Mouse (Mus musculus) urinary bladder, adult 2 months (tissue): ENCODE measurements around the gene Sytl3. TPM values are rescaled to one million over a fixed set of nuclear protein-coding genes. Genes with fewer than 3 reads are reported as not detected.

Experiments used
- DNase-seq: peaks from one replicate; pipeline ENCODE4 v3.0.0; 2022; ENCODE audit warnings: low spot score
- polyA plus RNA-seq: library from polyadenylated mRNA; depleted of rRNA; stranded (reverse); fragments of >200 nt; gene quantifications from 2 replicates; pipeline ENCODE4 v1.2.3, GENCODE M21; 2012; rRNA removed

Gene Sytl3
- polyA plus RNA-seq, 1 experiment: 4.9 TPM

DNA sequence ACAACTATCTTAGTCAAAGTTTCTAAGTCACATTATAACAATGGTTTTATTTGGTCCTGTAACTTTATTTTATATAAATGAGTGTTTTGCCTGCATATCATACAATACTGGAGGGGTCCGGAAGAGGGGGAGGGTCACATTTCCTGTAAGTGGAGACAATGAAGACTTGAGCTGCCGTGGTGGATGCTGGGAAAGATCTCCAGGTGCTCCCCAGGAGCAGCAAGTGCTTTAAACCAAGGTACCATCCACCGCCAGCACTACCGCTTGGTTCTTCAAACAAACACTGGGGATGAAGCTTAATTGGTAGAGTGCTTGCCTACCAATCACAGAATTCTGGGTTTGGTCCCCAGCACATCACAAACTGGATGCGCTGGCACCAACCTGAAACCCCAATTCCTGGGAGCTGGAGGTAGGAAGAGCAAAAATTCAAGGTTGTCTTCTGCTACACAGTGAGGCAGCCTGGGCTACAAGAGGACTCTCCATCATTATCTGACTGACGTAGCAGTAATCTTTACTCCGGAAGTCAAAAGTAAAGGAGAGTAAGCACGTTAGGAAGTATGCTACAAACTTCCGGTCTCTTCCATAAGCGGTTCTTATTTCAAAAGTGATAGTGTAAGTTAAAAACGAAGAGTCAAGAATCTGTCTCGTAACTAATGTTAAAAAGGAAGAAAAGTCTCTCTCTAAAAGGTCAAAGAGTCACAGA lies 118.9 kb downstream of the Sytl3 start:
- no peak for DNase-seq

DNA sequence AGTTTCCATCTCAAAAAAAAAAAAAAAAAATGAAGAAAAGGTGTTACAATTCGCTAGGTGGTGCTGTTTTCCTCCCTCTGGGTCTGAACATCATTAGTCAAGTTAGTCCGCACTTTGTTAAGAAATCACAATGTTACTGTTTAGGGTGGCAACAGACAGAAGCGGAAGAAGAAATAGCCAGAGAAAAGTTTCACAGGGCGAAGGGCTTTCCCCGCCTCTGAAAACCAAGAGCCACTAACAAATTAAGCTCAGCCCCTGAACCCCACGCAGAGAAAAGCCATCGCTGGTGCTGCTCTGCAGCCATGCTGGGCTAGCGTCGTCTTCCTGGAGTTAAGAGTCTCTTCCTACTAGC lies 119.4 kb downstream of the Sytl3 start:
- DNase-seq: no peak

DNA sequence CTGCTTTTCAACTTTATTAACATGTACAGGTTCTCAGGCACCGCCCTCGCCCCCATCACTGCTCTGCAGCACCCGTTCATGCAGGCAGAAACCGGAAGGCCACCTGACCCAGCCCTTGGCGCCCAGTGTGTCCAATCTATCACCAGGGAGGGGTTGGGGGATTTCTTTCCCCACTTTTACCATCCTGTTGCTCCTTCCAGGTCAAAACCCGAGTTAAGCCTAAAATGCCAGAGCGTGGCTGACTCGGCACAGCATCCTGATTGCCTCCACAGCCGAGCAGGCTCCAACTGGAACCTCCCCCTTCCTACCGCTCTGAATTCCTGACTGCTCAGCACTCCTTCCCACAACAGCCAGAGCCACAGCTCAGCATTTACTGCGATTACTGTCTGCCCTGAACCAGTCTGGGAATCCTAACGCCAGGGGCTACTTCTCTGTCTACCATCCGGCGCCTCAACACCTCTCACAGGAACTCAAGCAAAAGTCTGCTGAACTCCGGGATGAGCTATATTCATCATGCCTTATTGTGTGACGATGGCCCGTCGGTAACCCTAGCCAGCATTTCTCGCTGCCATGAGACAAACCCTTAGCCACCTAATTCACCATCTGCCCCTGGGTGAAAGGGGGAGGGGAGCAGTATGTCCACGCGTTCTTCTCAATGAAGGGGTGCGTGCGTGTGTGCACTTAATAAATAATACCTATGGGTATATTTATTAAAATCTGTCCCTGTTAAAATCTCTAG lies 120.0 kb downstream of the Sytl3 start:
- DNase-seq: peak; percentile 38

DNA sequence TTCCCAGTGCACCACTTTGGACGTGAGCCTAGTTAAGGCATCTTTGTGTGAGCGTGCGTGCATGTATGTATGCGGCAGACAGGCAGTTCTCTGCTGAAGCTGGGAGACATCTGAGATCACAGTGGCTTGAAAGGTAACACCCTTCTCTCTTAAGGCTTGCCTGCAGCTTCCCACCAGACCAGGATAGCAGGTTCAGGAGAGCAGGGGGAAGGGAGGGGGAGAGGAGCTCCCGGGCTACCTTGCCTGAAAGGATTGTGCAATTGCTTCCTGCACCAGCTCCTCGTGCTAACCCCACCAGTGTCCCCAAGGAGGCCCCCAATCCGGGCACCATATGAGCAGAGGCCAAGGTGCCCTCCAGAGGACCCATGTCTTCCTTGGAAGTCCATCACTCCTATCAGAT lies 120.7 kb downstream of the Sytl3 start:
- no peak for DNase-seq

DNA sequence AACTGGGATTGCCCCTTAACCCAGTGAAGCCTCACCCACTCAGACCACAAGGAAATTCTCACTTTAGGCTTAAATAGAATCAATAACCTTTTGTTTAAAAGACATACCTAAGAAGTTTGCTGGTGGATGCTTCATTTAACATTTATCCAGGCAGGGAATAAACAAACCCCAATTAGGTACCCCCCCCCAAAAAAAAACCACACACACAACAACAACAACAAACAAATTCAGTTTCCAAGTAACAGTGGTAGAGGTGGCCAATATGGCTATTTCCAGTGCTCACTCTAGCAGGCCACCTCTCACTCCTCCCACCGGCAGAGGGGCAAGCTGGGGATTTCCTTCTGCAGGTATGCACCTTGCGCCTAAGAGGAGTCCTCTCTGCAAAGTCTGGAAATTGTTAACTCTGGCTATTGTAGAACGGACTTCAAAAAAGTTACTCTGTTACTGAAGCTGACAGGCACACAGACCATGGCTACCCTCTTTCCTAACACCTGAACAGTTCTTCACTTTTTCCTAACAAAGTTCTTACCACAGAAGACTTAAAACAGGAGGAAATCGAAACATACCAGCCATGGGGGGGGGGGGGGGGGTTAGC lies 121.7 kb downstream of the Sytl3 start:
- DNase-seq: no peak

DNA sequence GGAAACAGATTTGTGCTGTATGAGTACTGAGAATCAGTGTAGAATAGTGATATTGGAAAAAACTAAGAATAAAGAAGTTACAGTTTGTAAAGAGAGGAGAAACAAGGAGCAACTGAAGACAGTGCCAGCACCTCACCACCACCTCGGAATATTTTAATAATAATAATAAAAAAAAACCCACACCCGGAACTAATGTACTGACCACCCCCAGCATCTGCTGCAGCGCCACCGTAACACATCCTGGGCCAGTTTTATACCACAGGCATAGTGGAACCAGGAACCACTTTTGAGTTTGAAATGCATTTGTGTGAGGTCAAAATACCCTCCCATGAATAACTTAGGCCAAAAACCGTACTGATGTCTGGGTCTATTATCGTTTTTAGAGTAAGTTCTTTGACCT lies 122.4 kb downstream of the Sytl3 start:
- DNase-seq: no peak

DNA sequence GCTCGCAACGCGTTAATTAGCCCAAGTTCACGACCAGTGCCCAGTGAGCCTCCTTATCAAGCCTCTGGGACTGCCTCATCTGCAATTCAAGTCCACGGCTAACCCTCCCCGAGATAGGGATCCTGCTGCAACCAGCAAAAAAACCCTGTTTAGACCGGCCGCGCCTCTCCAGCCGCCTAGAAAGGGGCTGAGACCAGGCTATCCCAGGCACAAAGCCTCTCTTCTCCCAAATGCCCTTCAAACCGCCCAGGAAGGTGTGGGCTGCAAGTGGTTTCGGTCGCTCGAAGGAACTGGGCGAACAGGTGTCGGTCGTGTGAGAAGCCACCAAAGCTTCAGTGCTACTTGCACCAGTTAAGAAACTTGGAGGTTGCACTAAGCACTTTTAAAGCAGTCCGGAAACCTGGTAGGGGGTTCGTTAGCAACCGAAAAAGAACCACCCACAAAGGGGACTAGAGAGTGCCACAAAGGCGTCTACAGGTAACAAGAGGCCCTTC lies 123.2 kb downstream of the Sytl3 start:
- no peak for DNase-seq

DNA sequence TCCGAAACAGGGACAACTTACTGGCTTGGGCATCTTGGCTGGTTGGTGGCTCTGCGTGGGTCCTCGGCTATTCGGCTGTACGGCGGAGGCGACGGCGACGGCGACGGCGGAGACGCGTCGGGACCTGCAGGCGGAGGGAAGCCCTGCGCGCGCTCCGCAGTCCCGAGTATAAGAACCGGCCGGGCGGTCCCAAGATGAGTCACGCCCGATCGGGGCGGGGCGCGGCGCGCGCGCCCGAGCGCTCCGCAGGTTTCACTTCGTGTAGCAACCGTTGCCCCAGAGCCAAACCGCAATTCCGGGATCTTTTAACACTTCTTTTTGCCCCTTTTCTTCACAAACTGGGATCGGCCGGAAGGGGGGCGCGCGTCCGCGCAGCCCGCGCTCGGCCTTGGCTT lies 123.7 kb downstream of the Sytl3 start, which contains the start of gene Ezr:
TSS of gene Ezr (minus strand) at position 174 of the 395 bp plus-strand sequence.
- DNase-seq: peak; percentile 84

DNA sequence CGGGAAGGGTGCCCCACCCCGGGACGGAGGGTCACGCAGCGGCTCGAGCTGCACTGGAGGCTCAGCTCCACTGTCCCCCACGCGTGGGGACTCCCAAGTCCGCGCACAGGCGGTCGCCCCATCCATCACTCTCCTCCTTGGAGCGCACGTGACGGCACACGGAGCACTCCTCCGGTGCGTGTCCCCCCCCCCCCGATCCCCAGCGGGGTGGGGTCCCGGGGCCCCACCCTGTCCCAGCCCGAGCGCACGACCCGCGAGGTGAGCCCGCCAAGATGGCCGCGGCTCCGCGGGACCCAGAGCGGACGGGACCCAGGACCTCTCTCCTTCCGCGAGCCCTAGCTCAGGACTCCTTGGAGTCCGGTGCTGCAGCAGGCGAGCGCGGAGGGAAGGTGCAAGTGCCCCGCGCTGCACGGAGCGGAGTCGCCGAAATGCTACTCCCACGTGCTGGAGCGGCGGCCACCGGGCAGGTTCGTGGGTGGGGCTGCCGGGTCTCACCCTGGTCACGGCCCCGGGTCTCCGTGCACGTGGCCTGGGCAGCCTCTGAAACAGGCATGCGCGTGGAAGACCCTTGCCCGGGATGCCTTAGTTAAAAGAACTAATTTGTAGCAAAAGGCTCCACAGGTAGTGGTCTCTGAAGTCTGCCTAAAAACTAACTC lies 124.2 kb downstream of the Sytl3 start:
- DNase-seq: peak; percentile 49

DNA sequence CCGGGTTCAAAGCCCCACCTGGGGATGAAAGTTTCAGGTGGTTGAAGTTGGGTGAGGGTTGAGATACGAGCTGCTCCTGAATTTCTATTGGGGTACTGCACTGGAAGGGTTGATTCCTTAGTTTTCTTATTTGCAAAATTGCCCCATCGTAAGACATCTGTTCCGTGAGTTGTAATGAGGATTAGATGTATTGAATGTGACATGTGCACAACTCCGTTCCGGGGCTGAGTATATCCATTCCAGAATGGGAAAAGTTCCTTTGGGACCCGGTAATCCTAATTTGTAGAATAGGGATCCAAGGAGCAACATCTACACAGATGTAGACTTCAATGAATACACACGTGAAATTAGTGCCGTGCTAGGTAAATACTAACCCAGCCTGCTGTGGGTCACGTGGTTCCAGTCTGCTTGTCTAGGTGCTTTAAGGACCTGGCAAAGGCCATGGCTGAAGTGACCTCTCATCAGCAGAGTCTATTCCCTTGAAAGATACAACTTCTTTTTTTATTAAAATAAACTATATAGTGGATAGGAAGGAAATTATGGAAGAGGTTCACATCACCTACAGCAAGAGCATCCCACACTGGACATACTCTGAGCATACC lies 125.0 kb downstream of the Sytl3 start:
- DNase-seq: no peak

DNA sequence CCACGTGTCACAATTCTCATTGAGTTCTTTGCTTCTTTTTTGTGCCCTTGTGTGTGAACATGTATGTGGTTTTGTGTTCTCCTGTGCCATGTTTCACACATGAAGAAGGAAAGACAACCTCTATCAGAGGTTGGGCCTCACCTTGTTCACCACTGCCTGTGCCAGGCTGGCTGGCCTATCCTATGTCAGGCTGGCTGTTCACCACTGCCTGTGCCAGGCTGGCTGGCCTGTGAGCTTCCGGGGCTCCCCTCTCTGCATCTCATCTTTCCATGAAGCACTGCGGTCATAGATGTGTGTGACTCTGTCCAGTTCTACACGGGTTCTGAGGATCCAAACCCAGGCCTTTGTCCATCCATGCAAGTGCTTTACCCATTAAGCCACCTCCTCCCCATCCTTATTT lies 128.3 kb downstream of the Sytl3 start:
- no peak for DNase-seq

Other genes with a start within 250 kb of the Sytl3 start
- 226 and 230 TPM in 2 replicates for gene Dynlt1b, start 229.0 kb upstream of the Sytl3 start, polyA plus RNA-seq
- gene Dynlt1c, start 57.4 kb upstream of the Sytl3 start, polyA plus RNA-seq: 25.7 and 34.8 TPM in 2 replicates
- 98.0 and 99.0 TPM in 2 replicates for gene Dynlt1f, start 3.2 kb upstream of the Sytl3 start, polyA plus RNA-seq
- 104 and 106 TPM in 2 replicates for gene Ezr, start 123.7 kb downstream of the Sytl3 start, polyA plus RNA-seq